Mouse (Mus musculus): ENCODE data around the gene Pced1b. TPM values are rescaled to one million over a fixed set of nuclear protein-coding genes. Genes with fewer than 3 reads are reported as not detected.
A peak's percentile ranks its signal among the peaks of the same experiment; 100 is the strongest.
"Not testable (repeated sequence)": the region's sequence is repeated elsewhere in the genome, so short reads cannot be mapped to it uniquely, and the experiment has no call there.

Gene Pced1b
- 18.5 and 22.7 TPM in 2 replicates for polyA plus RNA-seq (2012; rRNA removed)

GRCm38 (mm10) chr15:97246911-97247790 lies at the start of gene Pced1b, which contains the start of gene Amigo2:
Gene Pced1b (plus strand): TSS chr15:97247107.
Gene Amigo2 (minus strand): TSS chr15:97247287.
- peak; percentile 65 for DNase-seq (ENCODE audit: low spot score)

- no peak for DNase-seq (ENCODE audit: low spot score)
Measured at GRCm38 (mm10) chr15:97204889-97205288, 42.0 kb upstream of the Pced1b start.

- no peak for DNase-seq (ENCODE audit: low spot score)
Measured at GRCm38 (mm10) chr15:97205776-97206175, 41.1 kb upstream of the Pced1b start.

- no peak for DNase-seq (ENCODE audit: low spot score)
Measured at GRCm38 (mm10) chr15:97206506-97206905, 40.4 kb upstream of the Pced1b start.

- DNase-seq (ENCODE audit: low spot score), result not testable (repeated sequence)
Measured at GRCm38 (mm10) chr15:97209754-97210153, 37.2 kb upstream of the Pced1b start.

GRCm38 (mm10) chr15:97212501-97213477 lies 34.1 kb upstream of the Pced1b start:
- no peak for DNase-seq (ENCODE audit: low spot score)

- DNase-seq (ENCODE audit: low spot score), result no peak
Measured at GRCm38 (mm10) chr15:97216843-97217242, 30.1 kb upstream of the Pced1b start.

- no peak for DNase-seq (ENCODE audit: low spot score)
Measured at GRCm38 (mm10) chr15:97223431-97223830, 23.5 kb upstream of the Pced1b start.

GRCm38 (mm10) chr15:97224003-97224402 lies 22.9 kb upstream of the Pced1b start:
- no peak for DNase-seq (ENCODE audit: low spot score)

- DNase-seq (ENCODE audit: low spot score), result no peak
Measured at GRCm38 (mm10) chr15:97229494-97230077, 17.3 kb upstream of the Pced1b start.

- no peak for DNase-seq (ENCODE audit: low spot score)
Measured at GRCm38 (mm10) chr15:97234076-97234475, 12.8 kb upstream of the Pced1b start.

- no peak for DNase-seq (ENCODE audit: low spot score)
Measured at GRCm38 (mm10) chr15:97235183-97235582, 11.7 kb upstream of the Pced1b start.

- no peak for DNase-seq (ENCODE audit: low spot score)
Measured at GRCm38 (mm10) chr15:97236943-97237342, 10.0 kb upstream of the Pced1b start.

- no peak for DNase-seq (ENCODE audit: low spot score)
Measured at GRCm38 (mm10) chr15:97245392-97245791, 1.5 kb upstream of the Pced1b start.

GRCm38 (mm10) chr15:97246256-97246655 lies 651 bp upstream of the Pced1b start:
- DNase-seq (ENCODE audit: low spot score), result no peak

GRCm38 (mm10) chr15:97247791-97248161 lies 869 bp downstream of the Pced1b start:
- DNase-seq (ENCODE audit: low spot score), result no peak

- DNase-seq (ENCODE audit: low spot score), result no peak
Measured at GRCm38 (mm10) chr15:97248296-97248695, 1.4 kb downstream of the Pced1b start.

- DNase-seq (ENCODE audit: low spot score), result no peak
Measured at GRCm38 (mm10) chr15:97249322-97249721, 2.4 kb downstream of the Pced1b start.

- DNase-seq (ENCODE audit: low spot score), result no peak
Measured at GRCm38 (mm10) chr15:97252493-97253034, 5.7 kb downstream of the Pced1b start.

GRCm38 (mm10) chr15:97254375-97254774 lies 7.5 kb downstream of the Pced1b start:
- DNase-seq (ENCODE audit: low spot score), result no peak

GRCm38 (mm10) chr15:97255800-97256199 lies 8.9 kb downstream of the Pced1b start:
- no peak for DNase-seq (ENCODE audit: low spot score)

GRCm38 (mm10) chr15:97256411-97256810 lies 9.5 kb downstream of the Pced1b start:
- no peak for DNase-seq (ENCODE audit: low spot score)

Measured in urinary bladder, adult 2 months (tissue).